Mouse (Mus musculus) neural tube, embryonic 14.5 days (tissue): ENCODE results near the gene Acsf2. TPM values are rescaled to one million over a fixed set of nuclear protein-coding genes. Genes with fewer than 3 reads are reported as not detected.
"Not testable (repeated sequence)": the region's sequence is repeated elsewhere in the genome, so short reads cannot be mapped to it uniquely, and the experiment has no call there.

ENCODE experiments used
- ATAC-seq: fragments of 200-750 bp; cut with Nextera tagmentation; 2 replicates; pipeline ENCODE4 v1.8.0; 2017; ENCODE audit warnings: low read depth, mild to moderate bottlenecking, moderate TSS enrichment, moderate library complexity
- H3K27ac ChIP-seq: fragments of 300-500 bp; sonication (generic); 2 replicates; pipeline ENCODE4 v1.5.1; 2014; ENCODE audit warnings: low read depth, mild to moderate bottlenecking, control low read depth, low read length, moderate library complexity, mixed read lengths
- H3K27me3 ChIP-seq: fragments of 300-500 bp; sonication (generic); 2 replicates; pipeline ENCODE4 v1.6.1; 2014; ENCODE audit warnings: low read length; ENCODE audit not compliant: control insufficient read depth, insufficient read depth
- H3K36me3 ChIP-seq: fragments of 300-500 bp; sonication (generic); 2 replicates; pipeline ENCODE4 v1.6.1; 2014; ENCODE audit warnings: low read length, mixed read lengths; ENCODE audit not compliant: control insufficient read depth, insufficient read depth
- H3K4me1 ChIP-seq: fragments of 300-500 bp; sonication (generic); 2 replicates; pipeline ENCODE4 v1.6.1; 2014; ENCODE audit warnings: low read length; ENCODE audit not compliant: control insufficient read depth, insufficient read depth
- H3K4me2 ChIP-seq: fragments of 300-500 bp; sonication (generic); 2 replicates; pipeline ENCODE4 v1.6.1; 2014; ENCODE audit warnings: mild to moderate bottlenecking, low read depth, low read length, control low read depth
- H3K4me3 ChIP-seq: fragments of 300-500 bp; sonication (generic); 2 replicates; pipeline ENCODE4 v1.5.1; 2014; ENCODE audit warnings: low read depth, low read length, control low read depth, mixed read lengths
- H3K9ac ChIP-seq: fragments of 300-500 bp; sonication (generic); replicated peaks from 2 replicates; pipeline ENCODE4 v1.6.1; 2014; ENCODE audit warnings: low read depth, mild to moderate bottlenecking, control low read depth, low read length, mixed read lengths
- H3K9me3 ChIP-seq: fragments of 300-500 bp; sonication (generic); 2 replicates; pipeline ENCODE4 v1.6.1; 2016; ENCODE audit warnings: low read length; ENCODE audit not compliant: control insufficient read depth
- WGBS: fragments of 180-500 bp; shearing (Covaris S2); extraction: QIAGEN DNeasy Blood & Tissue Kit; methylation state at CpG from one replicate; pipeline ENCODE4 v1.1.7; 2014; 5-methylcytosine and 5-hydroxymethylcytosine counted together
- polyA plus RNA-seq: library from polyadenylated mRNA; unstranded; fragments of >200 nt; fragmentation: Nextera tagmentation; extraction: Ambion mirVana; gene quantifications from 2 replicates; pipeline ENCODE4 v1.2.1, GENCODE M21; 2014

Gene Acsf2
- 2.0 and 2.2 TPM in 2 replicates for polyA plus RNA-seq

GRCm38 (mm10) chr11:94601321-94602281 is at the start of gene Acsf2:
Gene Acsf2, minus strand, starts transcription at chr11:94601871.
- H3K27me3 ChIP-seq: no peaks in the 10 kb centered on the region

GRCm38 (mm10) chr11:94651241-94651640 is 49.6 kb upstream of the Acsf2 start:
- WGBS: 97% methylated on average over 5 of the region's 7 CpGs
- ATAC-seq, H3K4me2 ChIP-seq, H3K4me3 ChIP-seq, H3K9ac ChIP-seq, H3K4me1 ChIP-seq, H3K27me3 ChIP-seq, H3K9me3 ChIP-seq, H3K36me3 ChIP-seq, H3K27ac ChIP-seq: not testable (repeated sequence)

More at GRCm38 (mm10) chr11:94601321-94602281, at the start of gene Acsf2:
- no peaks in the 10 kb centered on the region for H3K9me3 ChIP-seq
- H3K27ac ChIP-seq: no peak within 1 kb of the TSS
- H3K36me3 ChIP-seq: no peaks in the 10 kb centered on the region
- H3K4me2 ChIP-seq: peak within 1 kb of the TSS; percentile 59
- peak within 1 kb of the TSS; percentile 29 for H3K4me3 ChIP-seq
- 0 out of 2 replicates have a peak, but pooled peaks cover 2% of the 10 kb centered on the region for H3K4me1 ChIP-seq
- peak; percentile 84 for ATAC-seq
- WGBS: 1% methylated on average over 45 of the region's 52 CpGs
- H3K9ac ChIP-seq: peak within 1 kb of the TSS; percentile 37; the same call in 1 of the 2 replicates

GRCm38 (mm10) chr11:94646457-94646856 is 44.8 kb upstream of the Acsf2 start:
- 94% methylated on average over 4 of the region's 4 CpGs for WGBS
- H3K36me3 ChIP-seq: peaks cover 37% of the 10 kb centered on the region
- H3K4me3 ChIP-seq: no peak overlapping the region
- H3K4me2 ChIP-seq: no peak overlapping the region
- H3K9ac ChIP-seq: no peak overlapping the region
- H3K9me3 ChIP-seq: no peaks in the 10 kb centered on the region
- H3K27me3 ChIP-seq: no peaks in the 10 kb centered on the region
- H3K4me1 ChIP-seq: no peaks in the 10 kb centered on the region
- no peak for ATAC-seq
- H3K27ac ChIP-seq: no peak overlapping the region

- Histone ChIP-seq H3K4me3 (no peak overlapping the region), H3K36me3 (peaks cover 55% of the 10 kb centered on the region), H3K9ac (no peak overlapping the region), H3K27ac (no peak overlapping the region), H3K27me3 (no peaks in the 10 kb centered on the region), H3K4me2 (no peak overlapping the region), H3K4me1 (no peaks in the 10 kb centered on the region), H3K9me3 (no peaks in the 10 kb centered on the region)
- WGBS: 91% methylated on average over 8 of the region's 8 CpGs
- ATAC-seq: no peak
Measured at GRCm38 (mm10) chr11:94644461-94645219, 43.0 kb upstream of the Acsf2 start.

- no peak overlapping the region for H3K4me3 ChIP-seq
- peaks cover 70% of the 10 kb centered on the region for H3K36me3 ChIP-seq
- H3K9me3 ChIP-seq: no peaks in the 10 kb centered on the region
- peaks cover 5% of the 10 kb centered on the region for H3K4me1 ChIP-seq
- no peaks in the 10 kb centered on the region for H3K27me3 ChIP-seq
- WGBS: 94% methylated on average over 5 of the region's 5 CpGs
- no peak overlapping the region for H3K9ac ChIP-seq
- ATAC-seq: no peak
- H3K27ac ChIP-seq: no peak overlapping the region
- H3K4me2 ChIP-seq: no peak overlapping the region
Measured at GRCm38 (mm10) chr11:94634431-94634830, 32.8 kb upstream of the Acsf2 start.

- 90% methylated on average over 8 of the region's 8 CpGs for WGBS
- peaks cover 59% of the 10 kb centered on the region for H3K36me3 ChIP-seq
- no peak for ATAC-seq
- no peaks in the 10 kb centered on the region for H3K27me3 ChIP-seq
- no peak overlapping the region for H3K4me3 ChIP-seq
- H3K4me2 ChIP-seq: no peak overlapping the region
- peaks cover 5% of the 10 kb centered on the region for H3K4me1 ChIP-seq
- no peaks in the 10 kb centered on the region for H3K9me3 ChIP-seq
- H3K9ac ChIP-seq: no peak overlapping the region
- H3K27ac ChIP-seq: no peak overlapping the region
Measured at GRCm38 (mm10) chr11:94632988-94633387, 31.3 kb upstream of the Acsf2 start.

GRCm38 (mm10) chr11:94631969-94632368 is 30.3 kb upstream of the Acsf2 start:
- H3K36me3 ChIP-seq: peaks cover 50% of the 10 kb centered on the region

GRCm38 (mm10) chr11:94630199-94631011 is 28.7 kb upstream of the Acsf2 start:
- Histone ChIP-seq H3K27ac (peak overlapping the region; percentile 58; the same call in 1 of the 2 replicates), H3K4me2 (peak overlapping the region; percentile 76), H3K4me3 (peak overlapping the region; percentile 74), H3K36me3 (peaks cover 35% of the 10 kb centered on the region), H3K9ac (peak overlapping the region; percentile 84), H3K27me3 (no peaks in the 10 kb centered on the region), H3K4me1 (peaks cover 5% of the 10 kb centered on the region), H3K9me3 (no peaks in the 10 kb centered on the region)
- WGBS: 13% methylated on average over 26 of the region's 26 CpGs
- ATAC-seq: no peak

More at GRCm38 (mm10) chr11:94631969-94632368, 30.3 kb upstream of the Acsf2 start:
- Histone ChIP-seq H3K4me3 (no peak overlapping the region), H3K4me1 (peaks cover 5% of the 10 kb centered on the region), H3K27ac (no peak overlapping the region), H3K27me3 (no peaks in the 10 kb centered on the region), H3K4me2 (no peak overlapping the region), H3K9ac (no peak overlapping the region), H3K9me3 (no peaks in the 10 kb centered on the region)
- 90% methylated on average over 5 of the region's 5 CpGs for WGBS
- no peak for ATAC-seq
